Mouse (Mus musculus) spleen, postnatal 4 days (tissue): ENCODE measurements around the gene Gm10130.
"Not testable (repeated sequence)": the region's sequence is repeated elsewhere in the genome, so short reads cannot be mapped to it uniquely, and the experiment has no call there.

Source experiments
- DNase-seq, 2 experiments: peaks; one replicate each; pipeline ENCODE4 v3.0.0; 2022; ENCODE audit warnings: low spot score in 2 of 2

Gm10130 gene

GRCm38 (mm10) chr2:150323402-150323801 lies at the start of gene Gm10130:
Gene Gm10130, plus strand, starts transcription at chr2:150323702.
- no peak for DNase-seq

DNA sequence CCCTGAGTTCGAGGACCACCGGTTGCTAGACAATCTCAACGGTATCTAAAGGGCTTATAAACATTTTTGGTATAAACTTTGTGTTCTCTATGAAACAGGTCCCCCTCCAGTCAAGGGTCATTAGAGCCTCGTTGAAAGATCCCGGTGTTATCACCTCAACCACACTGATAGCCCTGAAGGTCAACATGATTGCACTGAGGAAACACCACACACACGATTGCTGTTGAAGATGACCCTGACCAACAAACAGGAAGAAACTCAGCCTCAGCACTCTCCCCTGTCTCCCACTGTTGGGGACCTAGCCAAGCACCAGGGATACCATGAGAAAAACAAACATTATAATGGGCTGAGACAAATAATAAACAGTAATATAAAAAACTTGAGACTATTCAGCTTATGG lies 29.8 kb upstream of the Gm10130 start:
- no peak for DNase-seq

- no peak for DNase-seq
Observed at GRCm38 (mm10) chr2:150299096-150299495, 24.4 kb upstream of the Gm10130 start.

- no peak for DNase-seq
Observed at GRCm38 (mm10) chr2:150307183-150307773, 16.2 kb upstream of the Gm10130 start.

DNA sequence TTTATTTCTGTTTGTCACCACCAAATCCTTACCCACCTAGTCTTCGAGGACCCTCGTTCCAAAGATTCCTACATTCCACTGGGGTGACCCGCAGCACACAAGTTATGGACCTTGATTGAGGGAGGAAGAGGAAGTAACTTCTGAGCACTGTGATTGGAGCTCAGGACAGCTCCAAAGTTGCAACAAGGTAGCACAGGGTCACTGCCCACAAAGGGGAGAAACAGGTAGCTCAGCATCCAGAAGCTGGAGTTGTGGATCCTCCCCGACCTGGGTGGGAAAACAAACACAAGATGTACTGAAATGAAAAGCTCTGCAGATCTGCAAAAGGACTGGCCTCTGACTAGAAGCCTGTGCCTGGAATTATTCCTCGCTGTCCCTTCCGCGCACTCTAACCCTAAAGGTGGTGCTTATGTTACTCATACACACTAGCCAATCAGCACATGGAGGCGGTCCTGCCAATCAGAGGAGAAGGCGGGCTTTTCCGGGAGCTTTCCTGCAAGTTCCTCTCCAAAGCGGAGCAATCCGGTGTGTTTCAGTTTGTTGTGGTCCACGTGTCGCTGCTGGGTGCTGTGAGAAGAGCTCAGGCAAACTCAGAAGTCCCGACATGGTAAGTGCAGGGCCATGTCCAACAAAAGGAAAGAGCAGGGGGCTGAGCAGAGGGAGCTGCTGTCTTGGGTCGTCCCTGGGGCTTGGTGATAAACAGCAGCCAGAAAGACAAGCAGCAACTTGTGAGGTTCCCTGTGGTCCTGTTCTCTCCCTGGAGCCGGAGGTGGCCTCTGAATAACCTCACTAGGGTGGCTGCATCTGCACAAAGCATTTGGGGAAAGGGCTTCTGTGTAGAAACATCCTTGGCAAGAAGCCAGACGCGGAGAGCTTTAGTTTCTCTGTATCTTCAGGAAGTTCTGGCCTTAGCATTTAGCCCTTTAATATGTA lies 12.3 kb upstream of the Gm10130 start:
- DNase-seq = peak; percentile 78 to 84

GRCm38 (mm10) chr2:150316140-150316539 lies 7.4 kb upstream of the Gm10130 start:
- DNase-seq = no peak

DNA sequence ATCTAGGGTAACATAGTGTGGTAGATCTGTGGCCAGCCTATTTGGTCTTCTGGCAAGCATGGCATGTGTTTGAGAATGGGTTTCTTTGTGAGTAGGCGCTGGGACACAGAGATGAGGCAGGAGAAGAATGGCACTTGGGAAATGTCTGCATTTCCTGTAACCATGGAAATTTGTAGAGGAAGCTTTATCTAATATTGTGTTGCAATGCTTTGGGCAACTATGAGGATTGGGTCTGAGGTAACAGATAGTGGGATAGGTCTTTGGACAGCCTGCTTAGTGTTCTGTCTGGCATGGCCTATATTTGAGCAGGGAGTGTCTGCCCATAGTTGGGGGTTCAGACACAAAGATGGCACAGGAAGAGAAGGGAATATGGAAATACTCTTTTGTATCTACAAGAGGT lies 4.5 kb upstream of the Gm10130 start:
- no peak for DNase-seq

DNA sequence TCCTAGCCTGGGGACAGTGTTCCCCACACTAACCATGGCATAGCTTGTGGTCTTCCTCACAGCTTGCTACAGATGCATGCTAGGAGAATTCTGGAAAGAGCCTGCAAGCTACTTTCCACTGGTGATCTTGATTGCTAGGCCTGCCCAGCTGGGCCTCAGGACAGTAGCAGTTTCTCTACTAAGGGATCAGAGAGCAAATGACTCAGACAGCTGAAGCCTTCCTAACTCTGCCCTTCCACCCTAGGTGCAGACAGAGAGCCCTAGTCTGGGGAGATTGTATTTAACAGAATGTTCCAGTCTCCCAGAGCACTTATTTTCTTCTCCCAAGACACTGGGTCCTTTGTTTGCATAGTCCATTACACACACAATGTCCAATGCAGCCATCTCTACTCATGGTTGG lies 33.6 kb downstream of the Gm10130 start:
- not testable (repeated sequence) for DNase-seq

DNA sequence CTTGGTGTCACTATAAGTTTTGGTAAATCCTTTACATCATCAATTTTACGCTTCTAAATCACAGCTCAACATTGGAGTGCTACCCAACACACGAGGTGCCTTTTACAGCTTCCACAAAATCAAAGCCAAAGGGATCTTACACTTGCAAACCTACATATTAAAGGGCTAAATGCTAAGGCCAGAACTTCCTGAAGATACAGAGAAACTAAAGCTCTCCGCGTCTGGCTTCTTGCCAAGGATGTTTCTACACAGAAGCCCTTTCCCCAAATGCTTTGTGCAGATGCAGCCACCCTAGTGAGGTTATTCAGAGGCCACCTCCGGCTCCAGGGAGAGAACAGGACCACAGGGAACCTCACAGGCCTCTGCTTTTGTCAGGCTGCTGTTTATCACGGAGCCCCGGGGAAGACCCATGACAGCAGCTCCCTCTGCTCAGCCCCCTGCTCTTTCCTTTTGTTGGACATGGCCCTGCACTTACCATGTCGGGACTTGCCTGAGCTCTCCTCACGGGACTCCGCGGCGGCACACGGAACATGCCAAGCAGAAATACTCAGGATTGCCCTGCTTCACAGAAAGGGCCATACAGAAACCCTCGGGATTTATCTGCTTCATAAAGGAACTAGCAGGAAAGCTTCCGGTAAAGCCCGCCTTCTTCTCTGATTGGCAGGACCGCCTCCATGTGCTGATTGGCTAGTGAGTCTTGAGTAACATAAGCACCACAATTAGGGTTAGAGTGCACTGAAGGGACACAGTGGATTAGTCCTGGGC lies 38.8 kb downstream of the Gm10130 start, which contains the start of gene 3300002I08Rik:
Gene 3300002I08Rik, minus strand, starts transcription at position 653 of the 765 bp plus-strand sequence.
- peak; percentile 65 to 73 for DNase-seq

GRCm38 (mm10) chr2:150362878-150363229 lies 39.4 kb downstream of the Gm10130 start:
- DNase-seq = no peak

- not testable (repeated sequence) for DNase-seq
Observed at GRCm38 (mm10) chr2:150385553-150386106, 62.1 kb downstream of the Gm10130 start.

DNA sequence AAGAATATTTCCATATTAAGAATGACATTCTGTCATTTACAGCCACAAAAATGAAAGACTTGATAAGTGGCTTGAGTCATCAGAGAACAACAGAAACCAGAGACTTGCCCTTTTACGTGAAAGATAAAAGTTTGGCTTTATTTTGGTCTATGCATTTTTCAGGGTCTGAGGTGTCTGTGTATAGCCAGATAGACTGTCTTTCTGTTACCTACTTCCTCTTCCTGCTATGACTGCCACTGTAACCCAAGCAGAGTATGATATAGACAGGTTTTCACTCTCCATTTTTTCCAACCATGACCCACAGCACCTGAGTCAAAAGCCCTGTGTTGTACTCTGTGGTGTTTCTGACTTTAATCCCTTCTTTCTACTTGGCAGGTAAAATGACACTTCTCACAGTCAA lies 66.7 kb downstream of the Gm10130 start:
- no peak for DNase-seq

DNA sequence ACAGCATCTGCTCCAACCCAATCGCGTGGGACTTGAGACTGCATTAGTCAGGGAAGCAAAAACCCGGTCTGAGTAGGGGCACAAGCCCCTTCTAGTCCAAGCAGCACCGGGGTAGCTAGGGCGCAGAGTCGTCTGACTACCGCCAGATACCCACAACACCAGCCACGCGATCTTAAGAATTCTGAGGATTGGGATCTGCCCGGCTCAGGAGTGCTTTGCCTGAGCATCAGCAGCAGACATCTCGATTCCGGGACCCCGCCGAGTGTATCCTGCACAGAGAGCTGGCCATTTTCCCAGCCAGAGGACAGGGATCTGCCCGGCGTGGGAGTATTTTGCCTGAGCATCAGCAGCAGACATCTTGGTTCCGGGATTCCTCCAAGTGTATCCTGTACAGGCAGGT lies 88.6 kb downstream of the Gm10130 start:
- DNase-seq = not testable (repeated sequence)
